Comparison of ENCODE assay signal across 18 mouse cellular contexts in the genomic region with DNA sequence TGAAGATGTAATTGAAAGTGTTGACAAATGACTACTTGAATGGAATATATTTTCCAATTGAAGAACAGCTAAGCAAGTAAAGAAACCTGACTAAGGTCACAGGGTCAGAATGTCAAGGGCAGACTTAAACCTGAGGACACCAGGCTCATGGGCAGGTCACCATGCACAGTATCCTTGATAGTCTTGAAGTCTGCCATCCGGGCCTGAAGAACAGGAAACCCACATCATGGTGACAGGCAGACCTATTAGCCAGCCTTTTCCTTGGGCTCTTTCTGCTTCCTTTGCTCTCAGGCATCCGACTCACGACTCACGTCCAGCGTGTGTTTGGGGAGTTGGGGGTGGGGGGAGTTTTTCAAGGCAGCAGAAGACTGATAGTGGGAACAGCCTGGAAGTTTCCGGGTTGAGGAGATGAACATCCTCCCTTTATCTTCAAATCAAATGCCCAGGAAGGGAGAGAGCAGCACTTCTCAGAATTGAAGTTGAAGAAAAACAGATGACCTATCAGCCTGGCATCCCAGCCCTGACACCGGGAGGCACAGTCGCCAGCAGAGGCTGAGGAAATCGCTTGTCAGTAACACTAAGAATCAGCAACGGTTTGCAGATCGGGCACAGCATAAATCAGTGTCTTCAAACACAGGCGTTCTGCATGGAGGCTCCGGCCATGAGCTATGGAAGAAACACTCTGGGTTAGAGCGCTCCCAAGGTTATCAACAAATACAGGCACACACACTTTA.
A peak's percentile ranks its signal among the peaks of the same experiment; 100 is the strongest.
DNase-seq lines count a peak whose midpoint lies in the region; ATAC-seq lines count a peak whose summit lies in the region.
"Had no signal": no experiment of that assay in that cellular context is flagged by ENCODE, and none has a peak within 500 bp of the region (broad histone marks: within the 10 kb centered on the region; RNA-seq: fewer than 3 reads in every experiment).

No protein-coding gene starts in this region.

- peaks cover 8% of the 10 kb centered on the region for H3K4me1 ChIP-seq in heart, embryonic 16.5 days (ENCODE audit: control insufficient read depth, insufficient read depth, low read length)
- H3K4me1 ChIP-seq: liver, embryonic 13.5 days; midbrain, embryonic 15.5 days had no signal

- DNase-seq in embryo, embryonic 10 days (ENCODE audit: low spot score) = peak; percentile 69
- no peak for DNase-seq in embryo, embryonic 9.5 days (ENCODE audit: extremely low spot score)
- no peak for DNase-seq in heart, postnatal 25 days (ENCODE audit: low spot score)
- peak; percentile 33 to 58 for DNase-seq in lung, postnatal 4 days
- no peak for DNase-seq in lung, adult 18-20 months
- DNase-seq in yolk sac, embryonic 10.5 days (ENCODE audit: low spot score) = peak; percentile 50
- DNase-seq in frontal cortex, postnatal 14 days (ENCODE audit: low spot score in 2 of 2) = no peak
- DNase-seq: adrenal gland, postnatal 10 days; cerebellum, adult 2 months; forebrain, postnatal 0 days; gastrocnemius, postnatal 10 days; left cerebral cortex, postnatal 4 days; liver, embryonic 13.5 days had no signal

- no peak for ATAC-seq in heart, embryonic 16.5 days (replicated peaks; ENCODE audit: extremely low read depth, insufficient read depth, low FRiP score)
- ATAC-seq: forebrain, postnatal 0 days; inflammation-experienced regulatory T-cells, adult 6 months; midbrain, embryonic 15.5 days had no signal

- H3K27ac ChIP-seq in heart, embryonic 16.5 days (ENCODE audit: low read length) = no peak overlapping the region
- H3K27ac ChIP-seq: hindbrain, embryonic 10.5 days; liver, embryonic 13.5 days; midbrain, embryonic 15.5 days had no signal

- no peak overlapping the region for H3K4me3 ChIP-seq in heart, embryonic 16.5 days (ENCODE audit: low read length)
- H3K4me3 ChIP-seq: erythroblast, embryonic 14.5 days; hindbrain, embryonic 10.5 days; liver, embryonic 13.5 days; midbrain, embryonic 15.5 days had no signal

- no peak overlapping the region for H3K9ac ChIP-seq in heart, embryonic 16.5 days (ENCODE audit: low read length)
- H3K9ac ChIP-seq: forebrain, postnatal 0 days; liver, embryonic 13.5 days; midbrain, embryonic 15.5 days had no signal

- H3K4me2 ChIP-seq in heart, embryonic 16.5 days (ENCODE audit: low read depth, low read length) = peak overlapping the region; percentile 38
- H3K4me2 ChIP-seq: liver, embryonic 13.5 days; midbrain, embryonic 15.5 days had no signal

- H3K36me3 ChIP-seq in heart, embryonic 16.5 days (ENCODE audit: control insufficient read depth, insufficient read depth) = no peaks in the 10 kb centered on the region
- H3K36me3 ChIP-seq: hindbrain, embryonic 10.5 days; liver, embryonic 13.5 days; midbrain, embryonic 15.5 days had no signal

- WGBS in heart, embryonic 16.5 days = 8% methylated on average over 14 of the region's 14 CpGs

- peaks cover 18% of the 10 kb centered on the region for H3K27me3 ChIP-seq in heart, embryonic 16.5 days (ENCODE audit: control insufficient read depth, insufficient read depth, low read length)

- peaks cover 5% of the 10 kb centered on the region for H3K9me3 ChIP-seq in heart, embryonic 16.5 days (replicated peaks; ENCODE audit: control insufficient read depth, low read length)
- H3K9me3 ChIP-seq: liver, embryonic 13.5 days; midbrain, embryonic 15.5 days had no signal

- intact Hi-C loops in heart, postnatal 25 days (cut with DNase I) = no loop called here

Comparison
In these comparisons a context has a peak if more than half of its experiments do, and no peak if none do; other contexts are left out.
1. DNase-seq: peak in embryo, embryonic 10 days (single experiment), lung, postnatal 4 days (2 of 2) and yolk sac, embryonic 10.5 days (single experiment); none in embryo, embryonic 9.5 days (single experiment), heart, postnatal 25 days (single experiment), lung, adult 18-20 months (0 of 2) and frontal cortex, postnatal 14 days (0 of 2).